Mouse (Mus musculus) MEL (cell line): ENCODE results near the gene Grap. TPM values are rescaled to one million over a fixed set of nuclear protein-coding genes. Genes with fewer than 3 reads are reported as not detected.
A peak's percentile ranks its signal among the peaks of the same experiment; 100 is the strongest.

Experiments
- DNase-seq: peaks from one replicate; pipeline ENCODE4 v3.0.0; 2011; ENCODE audit warnings: low read depth, low spot score
- H3K27ac ChIP-seq: 2 replicates; pipeline ENCODE4 v1.5.1; 2012; ENCODE audit warnings: low read depth, mild to moderate bottlenecking, control low read depth, low read length, moderate library complexity; ENCODE audit not compliant: control insufficient read depth
- H3K27me3 ChIP-seq, 2 experiments: fragments of 150-350 bp in 1 of 2; sonication (generic) in 1 of 2; 2 replicates each; pipeline ENCODE4 v1.6.1; 2012; ENCODE audit warnings: low read length in 2 of 2, mild to moderate bottlenecking in 2 of 2, improper control_type of control experiment in 1 of 2, moderate library complexity in 1 of 2; ENCODE audit not compliant: insufficient read depth in 2 of 2, control insufficient read depth in 1 of 2
- H3K36me3 ChIP-seq, 2 experiments: 2 replicates each; pipeline ENCODE4 v1.6.1; 2012 to 2014; ENCODE audit warnings: low read length in 2 of 2, improper control_type of control experiment in 1 of 2, inconsistent platforms in 1 of 2, mild to moderate bottlenecking in 1 of 2; ENCODE audit not compliant: insufficient read depth in 2 of 2, control insufficient read depth in 1 of 2
- H3K4me1 ChIP-seq, 2 experiments: fragments of 150-350 bp in 1 of 2; sonication (generic) in 1 of 2; 2 replicates each; pipeline ENCODE4 v1.6.1; 2012; ENCODE audit warnings: low read length in 2 of 2, improper control_type of control experiment in 1 of 2, mild to moderate bottlenecking in 1 of 2; ENCODE audit not compliant: insufficient read depth in 2 of 2, control insufficient read depth in 1 of 2
- H3K4me3 ChIP-seq, 2 experiments: fragments of 150-350 bp in 1 of 2; sonication (generic) in 1 of 2; 2 replicates each; pipeline ENCODE4 v1.5.1; 2012; ENCODE audit warnings: low read depth in 2 of 2, low read length in 2 of 2, mild to moderate bottlenecking in 2 of 2, moderate library complexity in 2 of 2, control low read depth in 1 of 2, improper control_type of control experiment in 1 of 2; ENCODE audit not compliant: control insufficient read depth in 1 of 2, insufficient read depth in 1 of 2
- H3K79me2 ChIP-seq: 2 replicates; pipeline ENCODE4 v1.6.1; 2012; ENCODE audit warnings: mild to moderate bottlenecking, low read length, moderate library complexity; ENCODE audit not compliant: control insufficient read depth, poor library complexity, insufficient read depth
- H3K9ac ChIP-seq: 2 replicates; pipeline ENCODE4 v1.6.1; 2012; ENCODE audit warnings: low read depth, mild to moderate bottlenecking, control low read depth, low read length, moderate library complexity; ENCODE audit not compliant: control insufficient read depth, poor library complexity, severe bottlenecking
- H3K9me3 ChIP-seq: fragments of 150-350 bp; sonication (generic); replicated peaks from 2 replicates; pipeline ENCODE4 v1.6.1; 2012; ENCODE audit warnings: mild to moderate bottlenecking, low read length, improper control_type of control experiment, moderate library complexity; ENCODE audit not compliant: insufficient read depth
- BHLHE40 ChIP-seq: IDR thresholded peaks from 2 replicates; pipeline ENCODE4 v1.6.1; 2012; ENCODE audit warnings: low read depth, mild to moderate bottlenecking, inconsistent platforms, low read length, improper control_type of control experiment, borderline replicate concordance
- CHD2 ChIP-seq: IDR thresholded peaks from 2 replicates; pipeline ENCODE4 v1.6.1; 2011; ENCODE audit warnings: low read length, improper control_type of control experiment
- CTCF ChIP-seq, 3 experiments: IDR thresholded peaks in 2 of 3; conservative IDR thresholded peaks in 1 of 3; 2 replicates each; pipeline ENCODE4 v1.5.1; 2011 to 2012; ENCODE audit warnings: low read length in 3 of 3, low read depth in 2 of 3, mild to moderate bottlenecking in 2 of 3, improper control_type of control experiment in 1 of 3, inconsistent platforms in 1 of 3, mixed read lengths in 1 of 3, moderate library complexity in 1 of 3; ENCODE audit not compliant: control insufficient read depth in 1 of 3, insufficient read depth in 1 of 3, poor library complexity in 1 of 3, severe bottlenecking in 1 of 3
- E2F4 ChIP-seq: IDR thresholded peaks from 2 replicates; pipeline ENCODE4 v1.6.1; 2011; ENCODE audit warnings: low read depth, low read length, improper control_type of control experiment, borderline replicate concordance
- ELF1 ChIP-seq: IDR thresholded peaks from 2 replicates; pipeline ENCODE4 v1.6.1; 2014; ENCODE audit warnings: low read depth, mild to moderate bottlenecking, inconsistent platforms, low read length, improper control_type of control experiment, moderate library complexity
- EP300 ChIP-seq, 2 experiments: IDR thresholded peaks; 2 replicates each; pipeline ENCODE4 v1.6.1; 2011; ENCODE audit warnings: improper control_type of control experiment in 2 of 2, low read length in 2 of 2, low read depth in 1 of 2, mild to moderate bottlenecking in 1 of 2
- ETS1 ChIP-seq: IDR thresholded peaks from 2 replicates; pipeline ENCODE4 v1.6.1; 2012; ENCODE audit warnings: low read depth, mild to moderate bottlenecking, inconsistent platforms, low read length, improper control_type of control experiment, moderate library complexity
- GABPA ChIP-seq: IDR thresholded peaks from 2 replicates; pipeline ENCODE4 v1.6.1; 2012; ENCODE audit warnings: low read depth, mild to moderate bottlenecking, inconsistent platforms, low read length, improper control_type of control experiment, moderate library complexity
- HCFC1 ChIP-seq: IDR thresholded peaks from 2 replicates; pipeline ENCODE4 v1.6.1; 2012; ENCODE audit warnings: low read depth, mild to moderate bottlenecking, inconsistent platforms, low read length, improper control_type of control experiment, moderate library complexity
- JUND ChIP-seq: IDR thresholded peaks from 2 replicates; pipeline ENCODE4 v1.6.1; 2011; ENCODE audit warnings: low read depth, mild to moderate bottlenecking, improper control_type of control experiment, low read length
- KAT2A ChIP-seq: conservative IDR thresholded peaks from 2 replicates; pipeline ENCODE4 v1.6.1; 2012; ENCODE audit warnings: low read depth, low read length, improper control_type of control experiment, inconsistent platforms
- MAFK ChIP-seq: IDR thresholded peaks from 2 replicates; pipeline ENCODE4 v1.6.1; 2011; ENCODE audit warnings: low read depth, mild to moderate bottlenecking, low read length, improper control_type of control experiment, borderline replicate concordance
- MAX ChIP-seq: IDR thresholded peaks from 2 replicates; pipeline ENCODE4 v1.6.1; 2011; ENCODE audit warnings: low read length, improper control_type of control experiment
- MAZ ChIP-seq: IDR thresholded peaks from 2 replicates; pipeline ENCODE4 v1.6.1; 2012; ENCODE audit warnings: low read depth, mild to moderate bottlenecking, inconsistent platforms, low read length, improper control_type of control experiment
- MXI1 ChIP-seq: IDR thresholded peaks from 2 replicates; pipeline ENCODE4 v1.6.1; 2011; ENCODE audit warnings: mild to moderate bottlenecking, low read depth, low read length, improper control_type of control experiment
- NELFE ChIP-seq: IDR thresholded peaks from 2 replicates; pipeline ENCODE4 v1.6.1; 2011; ENCODE audit warnings: low read depth, low read length, improper control_type of control experiment
- NRF1 ChIP-seq: IDR thresholded peaks from 2 replicates; pipeline ENCODE4 v1.6.1; 2014; ENCODE audit warnings: low read depth, mild to moderate bottlenecking, inconsistent platforms, low read length, improper control_type of control experiment, moderate library complexity; ENCODE audit not compliant: poor library complexity, insufficient read depth, severe bottlenecking
- POLR2AphosphoS2 ChIP-seq: IDR thresholded peaks from 2 replicates; pipeline ENCODE4 v1.6.1; 2011; ENCODE audit warnings: low read length, improper control_type of control experiment
- RAD21 ChIP-seq: IDR thresholded peaks from 2 replicates; pipeline ENCODE4 v1.6.1; 2011; ENCODE audit warnings: mild to moderate bottlenecking, low read depth, low read length, improper control_type of control experiment
- RCOR1 ChIP-seq: IDR thresholded peaks from 2 replicates; pipeline ENCODE4 v1.6.1; 2012; ENCODE audit warnings: low read depth, mild to moderate bottlenecking, inconsistent platforms, low read length, improper control_type of control experiment
- SIN3A ChIP-seq: IDR thresholded peaks from 2 replicates; pipeline ENCODE4 v1.6.1; 2012; ENCODE audit warnings: low read length, improper control_type of control experiment, inconsistent platforms
- SMC3 ChIP-seq: IDR thresholded peaks from 2 replicates; pipeline ENCODE4 v1.6.1; 2011; ENCODE audit warnings: low read depth, low read length, improper control_type of control experiment
- TBP ChIP-seq: IDR thresholded peaks from 2 replicates; pipeline ENCODE4 v1.8.0; 2011; ENCODE audit warnings: low read depth, low read length, improper control_type of control experiment
- UBTF ChIP-seq: IDR thresholded peaks from 2 replicates; pipeline ENCODE4 v1.6.1; 2012; ENCODE audit warnings: low read depth, mild to moderate bottlenecking, inconsistent platforms, low read length, improper control_type of control experiment, moderate library complexity, borderline replicate concordance; ENCODE audit not compliant: insufficient read depth
- USF1 ChIP-seq: IDR thresholded peaks from 2 replicates; pipeline ENCODE4 v1.6.1; 2014; ENCODE audit warnings: low read depth, mild to moderate bottlenecking, inconsistent platforms, low read length, improper control_type of control experiment, moderate library complexity
- USF2 ChIP-seq, 2 experiments: IDR thresholded peaks; 2 replicates each; pipeline ENCODE4 v1.6.1; 2011 to 2012; ENCODE audit warnings: improper control_type of control experiment in 2 of 2, low read length in 2 of 2, borderline replicate concordance in 1 of 2, inconsistent platforms in 1 of 2, low read depth in 1 of 2, mild to moderate bottlenecking in 1 of 2; ENCODE audit not compliant: insufficient read depth in 1 of 2
- ZC3H11A ChIP-seq: IDR thresholded peaks from 2 replicates; pipeline ENCODE4 v1.6.1; 2012; ENCODE audit warnings: low read depth, mild to moderate bottlenecking, inconsistent platforms, low read length, improper control_type of control experiment
- ZKSCAN1 ChIP-seq: IDR thresholded peaks from 2 replicates; pipeline ENCODE4 v1.6.1; 2012; ENCODE audit warnings: low read depth, mild to moderate bottlenecking, inconsistent platforms, low read length, improper control_type of control experiment, moderate library complexity
- ZMIZ1 ChIP-seq: IDR thresholded peaks from 2 replicates; pipeline ENCODE4 v1.6.1; 2012; ENCODE audit warnings: low read depth, mild to moderate bottlenecking, inconsistent platforms, low read length, improper control_type of control experiment, moderate library complexity
- polyA plus RNA-seq, 2 experiments: library from polyadenylated mRNA; stranded (reverse) in 1 of 2; unstranded in 1 of 2; fragments of >175 nt in 1 of 2; fragments of >200 nt in 1 of 2; gene quantifications; 2 replicates each; pipeline versions ENCODE4 v1.2.1 to v1.2.4; 2012; ENCODE audit warnings: low replicate concordance in 2 of 2, low read depth in 1 of 2; ENCODE audit not compliant: insufficient read length in 2 of 2, insufficient read depth in 1 of 2, missing spikeins in 1 of 2
- total RNA-seq: library from RNA; depleted of rRNA; stranded (reverse); fragments of 300-350 nt; gene quantifications from 2 replicates; pipeline ENCODE4 v1.2.3, GENCODE M21; 2012

The Grap gene
- total and polyA plus RNA-seq, 3 experiments = 1.8 to 2.3 TPM; not detected in 1

DNA sequence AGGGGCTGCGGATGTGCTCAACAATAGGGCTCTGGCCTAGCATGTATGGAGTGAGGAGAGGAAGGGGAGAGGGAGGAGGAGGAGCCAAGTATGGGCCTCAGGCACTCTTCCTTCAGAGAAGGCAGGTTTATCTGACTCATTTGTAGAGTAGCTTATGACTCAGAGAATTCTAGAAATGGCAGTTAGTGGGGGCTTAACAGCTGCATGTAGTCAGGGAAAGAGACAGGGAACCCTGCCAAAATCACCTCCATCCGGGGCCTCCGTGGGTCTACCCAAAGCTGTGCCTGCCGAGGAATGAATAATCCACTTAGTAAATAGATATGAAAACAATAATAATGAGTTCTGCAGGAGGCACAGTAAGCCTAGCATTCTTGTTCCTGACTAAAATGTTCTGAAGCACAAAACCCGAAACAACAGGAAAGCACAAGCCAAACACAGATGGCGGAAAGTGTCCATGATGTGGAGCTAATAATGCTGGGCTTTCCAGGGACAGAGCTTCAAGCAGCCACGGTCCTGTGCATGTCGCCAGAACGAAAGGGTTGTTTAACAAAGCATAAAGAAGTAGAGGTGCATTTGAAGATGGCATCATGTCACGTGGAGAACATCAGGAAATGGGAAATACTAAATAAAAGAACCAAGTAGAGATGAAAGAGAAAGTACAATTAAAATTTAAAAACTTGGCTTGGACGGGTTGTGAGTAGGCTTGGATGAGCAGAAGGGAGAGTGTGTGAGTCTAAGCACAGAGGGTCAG lies 8.3 kb upstream of the Grap start (continued):
- TF ChIP-seq POLR2AphosphoS2 (no peak), RAD21 (no peak), SIN3A (no peak), BHLHE40 (no peak), KAT2A (no peak), ZKSCAN1 (0 out of 2 replicates have a peak, but pooled peaks have one; percentile 13), MXI1 (no peak), UBTF (no peak), MAX (peak; percentile 10; the same call in 1 of the 2 replicates), SMC3 (no peak), ELF1 (no peak), JUND (no peak), USF1 (peak; percentile 52; the same call in 1 of the 2 replicates), HCFC1 (0 out of 2 replicates have a peak, but pooled peaks have one; percentile 15), ETS1 (peak; percentile 84; the same call in 1 of the 2 replicates), ZC3H11A (no peak), CHD2 (no peak), GABPA (no peak), MAFK (no peak), MAZ (no peak), ZMIZ1 (no peak), NRF1 (no peak), E2F4 (no peak)

DNA sequence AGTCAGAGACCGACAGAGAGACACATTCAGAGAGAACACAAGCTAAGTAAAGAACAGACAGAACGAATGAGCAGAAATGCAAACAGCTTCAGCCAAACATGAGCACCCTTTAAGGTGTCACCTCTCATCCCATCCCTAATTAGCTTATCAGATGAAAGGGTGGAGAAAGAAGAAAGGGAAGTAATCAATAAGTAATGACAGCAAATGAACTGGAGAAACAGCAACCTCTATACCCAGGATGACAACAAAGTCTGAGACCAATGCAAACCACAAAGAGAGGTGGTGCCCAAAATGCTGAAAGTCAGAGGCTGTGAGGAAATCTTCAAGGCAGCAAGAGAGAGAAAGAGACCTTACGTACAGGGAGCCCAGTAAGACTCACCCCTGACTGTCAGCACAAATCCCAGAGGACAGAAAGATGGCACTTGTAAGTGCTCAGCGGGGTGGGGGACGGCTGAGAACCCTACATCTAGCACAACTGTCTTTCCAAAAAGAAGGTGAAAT lies 7.7 kb upstream of the Grap start:
- no peaks in the 10 kb centered on the region for H3K79me2 ChIP-seq
- no peak overlapping the region for H3K9ac ChIP-seq
- no peaks in the 10 kb centered on the region; a peak in 1 of 4 replicates for H3K27me3 ChIP-seq
- peaks cover 0 to 16% of the 10 kb centered on the region in 2 experiments; a peak in 2 of 4 replicates for H3K36me3 ChIP-seq
- no peak overlapping the region for H3K4me3 ChIP-seq
- peaks cover 9 to 31% of the 10 kb centered on the region in 2 experiments for H3K4me1 ChIP-seq
- TF ChIP-seq EP300 (IDR thresholded peaks at IDR 0.05; ENCODE audit: low read depth in 1 of 2, low read length in 2 of 2) (no peak), TBP (no peak), NELFE (no peak), RCOR1 (no peak), CTCF (IDR thresholded peaks at IDR 0.05 in 2 of 3, conservative IDR thresholded peaks at IDR 0.05 in 1 of 3; ENCODE audit: control insufficient read depth in 1 of 3, insufficient read depth in 1 of 3, low read depth in 2 of 3, low read length in 3 of 3, poor library complexity in 1 of 3, severe bottlenecking in 1 of 3) (no peak), USF2 (IDR thresholded peaks at IDR 0.05; ENCODE audit: borderline replicate concordance in 1 of 2, insufficient read depth in 1 of 2, low read depth in 1 of 2, low read length in 2 of 2) (no peak), ZKSCAN1 (no peak), MXI1 (no peak), UBTF (no peak)
- TF ChIP-seq, all 39 proteins: peak for 0
- no peak overlapping the region for H3K27ac ChIP-seq
- H3K9me3 ChIP-seq = no peaks in the 10 kb centered on the region
- no peak for DNase-seq
